Mouse (Mus musculus): Measurements from ENCODE around the gene Kif20b. TPM values are rescaled to one million over a fixed set of nuclear protein-coding genes. Genes with fewer than 3 reads are reported as not detected.

Kif20b gene
- total RNA-seq, 2 experiments from 2014 or later: 77.6 to 114 TPM

- no peak for ATAC-seq (replicated peaks; ENCODE audit: poor library complexity, severe bottlenecking)
Observed at GRCm38 (mm10) chr19:34906772-34907171, 15.4 kb upstream of the Kif20b start.

DNA sequence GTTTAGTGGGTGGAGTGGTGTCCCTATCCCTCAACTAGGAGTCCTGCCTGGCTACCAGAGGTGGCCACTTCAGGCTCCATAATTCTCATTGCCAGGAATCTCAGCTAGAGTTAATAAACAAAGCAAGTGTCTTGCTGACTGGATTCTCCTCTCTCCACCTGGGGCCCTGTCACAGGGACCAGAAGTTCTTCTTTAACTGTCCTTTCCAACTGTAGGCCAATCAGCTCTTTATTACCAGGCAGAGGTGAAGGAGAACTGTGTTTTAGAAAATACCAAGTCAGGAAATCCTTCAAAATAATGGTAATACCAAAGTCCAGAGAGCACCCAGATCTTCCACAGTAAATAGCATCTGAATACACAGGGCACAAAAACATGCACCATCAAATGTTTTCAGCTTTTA lies 9.8 kb upstream of the Kif20b start:
- ATAC-seq (replicated peaks; ENCODE audit: poor library complexity, severe bottlenecking): no peak

DNA sequence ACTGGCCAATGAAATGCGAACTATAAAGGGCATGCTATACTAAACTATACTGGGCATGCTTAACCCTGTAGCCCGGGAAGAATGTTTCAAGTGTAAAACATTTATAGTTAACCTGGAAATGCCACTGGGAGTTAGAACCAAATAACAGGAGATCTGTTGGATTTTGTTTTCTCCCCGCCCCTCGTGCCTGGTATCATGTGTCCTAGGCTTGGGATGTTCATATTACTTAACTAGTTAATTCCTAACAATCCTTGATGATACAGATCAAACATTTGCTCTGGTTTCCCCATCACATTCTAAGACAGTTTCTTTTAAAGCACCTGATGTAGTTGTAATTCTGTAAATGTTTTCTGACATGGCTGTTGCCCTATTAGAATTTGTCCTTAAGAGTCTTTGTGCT lies 2.1 kb upstream of the Kif20b start:
- ATAC-seq (replicated peaks; ENCODE audit: poor library complexity, severe bottlenecking): no peak

DNA sequence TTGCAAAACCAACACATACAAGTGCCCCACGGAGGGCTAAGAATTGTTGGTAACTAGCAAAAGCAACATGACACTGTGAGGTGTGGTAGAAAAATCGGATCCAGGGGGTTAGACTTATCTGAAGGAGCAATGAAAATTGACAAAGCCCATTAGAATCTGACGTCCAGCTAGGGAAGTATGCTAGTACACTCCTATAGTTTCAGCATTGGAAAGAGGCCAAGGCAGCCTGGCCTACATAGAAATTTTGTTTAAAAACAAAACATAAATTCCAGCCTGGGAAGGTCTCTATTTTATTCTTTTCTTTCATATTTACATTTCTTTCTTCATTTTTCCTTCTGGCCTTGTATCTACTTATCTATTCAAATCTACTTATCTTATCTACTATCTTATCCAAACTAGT lies 1.6 kb upstream of the Kif20b start:
- ATAC-seq (replicated peaks; ENCODE audit: poor library complexity, severe bottlenecking): no peak

GRCm38 (mm10) chr19:34921253-34921651 lies 909 bp upstream of the Kif20b start:
- no peak for ATAC-seq (replicated peaks; ENCODE audit: poor library complexity, severe bottlenecking)

- ATAC-seq (replicated peaks; ENCODE audit: poor library complexity, severe bottlenecking): no peak
Observed at GRCm38 (mm10) chr19:34922603-34922963, 422 bp downstream of the Kif20b start.

GRCm38 (mm10) chr19:34947206-34947605 lies 25.0 kb downstream of the Kif20b start:
- no peak for ATAC-seq (replicated peaks; ENCODE audit: poor library complexity, severe bottlenecking)

GRCm38 (mm10) chr19:34953842-34954541 lies 31.8 kb downstream of the Kif20b start:
- no peak for ATAC-seq (replicated peaks; ENCODE audit: poor library complexity, severe bottlenecking)

GRCm38 (mm10) chr19:34959369-34959768 lies 37.2 kb downstream of the Kif20b start:
- no peak for ATAC-seq (replicated peaks; ENCODE audit: poor library complexity, severe bottlenecking)

DNA sequence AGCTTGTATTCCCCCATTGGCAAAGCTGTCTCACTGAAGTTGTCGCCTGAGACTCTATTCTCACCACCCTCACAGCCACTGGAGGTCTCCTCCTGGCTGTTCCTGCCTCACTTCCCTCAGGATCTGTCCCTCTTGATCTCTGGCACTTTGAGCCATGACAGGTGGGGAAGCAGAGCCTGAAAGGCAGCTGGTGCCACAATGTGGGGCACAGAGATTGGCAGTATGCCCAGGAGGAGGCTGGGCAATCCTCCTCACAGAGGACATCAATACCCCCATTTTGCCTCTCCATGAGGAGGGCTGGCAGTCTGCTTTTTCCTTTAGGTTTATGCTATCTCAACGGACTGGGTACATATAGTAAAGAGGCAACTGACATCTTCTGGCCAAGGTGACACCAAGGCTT lies 62.6 kb downstream of the Kif20b start:
- ATAC-seq (replicated peaks; ENCODE audit: poor library complexity, severe bottlenecking): no peak

DNA sequence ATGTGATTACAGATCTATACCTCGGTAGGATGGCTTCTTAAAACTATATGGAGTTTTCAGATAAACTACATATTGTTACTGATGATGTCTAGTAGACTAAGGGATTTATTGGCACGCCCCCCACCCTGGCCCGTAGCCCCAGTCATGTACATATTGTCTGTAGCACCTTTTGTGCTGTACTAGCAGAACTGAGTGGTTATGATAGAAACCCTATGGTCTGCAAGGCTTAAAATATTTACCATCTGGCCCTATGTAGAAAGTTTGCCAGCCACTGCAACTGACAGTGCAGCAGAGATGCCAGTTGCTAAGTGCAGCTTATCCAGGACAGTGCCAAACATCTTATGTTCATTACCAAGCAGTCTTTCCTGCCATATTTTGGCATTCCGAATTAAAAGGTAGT lies 68.3 kb downstream of the Kif20b start:
- no peak for ATAC-seq (replicated peaks; ENCODE audit: poor library complexity, severe bottlenecking)

- peak; percentile 59; the same call in 1 of the 2 replicates for ATAC-seq (replicated peaks; ENCODE audit: poor library complexity, severe bottlenecking)
Observed at GRCm38 (mm10) chr19:34992969-34993527, 70.9 kb downstream of the Kif20b start.

DNA sequence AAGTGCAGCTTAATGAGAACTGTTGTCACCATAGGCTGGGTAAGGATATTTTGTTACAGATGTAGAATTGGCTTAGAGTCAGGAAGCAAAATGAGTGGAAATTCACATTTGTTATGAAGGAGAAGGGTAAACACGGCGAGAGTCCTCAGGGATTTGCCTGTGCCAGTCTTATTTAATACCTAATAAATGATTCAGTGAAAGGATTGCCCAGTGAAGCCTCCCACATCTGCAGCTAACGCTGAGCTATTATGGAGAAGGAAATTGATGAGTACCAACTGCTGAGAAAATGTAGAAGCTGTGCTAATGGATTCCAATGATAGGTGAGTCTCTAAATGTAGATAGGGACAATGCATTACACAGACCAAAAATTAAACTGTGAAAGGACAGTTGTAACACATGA lies 92.9 kb downstream of the Kif20b start:
- ATAC-seq (replicated peaks; ENCODE audit: poor library complexity, severe bottlenecking): no peak

DNA sequence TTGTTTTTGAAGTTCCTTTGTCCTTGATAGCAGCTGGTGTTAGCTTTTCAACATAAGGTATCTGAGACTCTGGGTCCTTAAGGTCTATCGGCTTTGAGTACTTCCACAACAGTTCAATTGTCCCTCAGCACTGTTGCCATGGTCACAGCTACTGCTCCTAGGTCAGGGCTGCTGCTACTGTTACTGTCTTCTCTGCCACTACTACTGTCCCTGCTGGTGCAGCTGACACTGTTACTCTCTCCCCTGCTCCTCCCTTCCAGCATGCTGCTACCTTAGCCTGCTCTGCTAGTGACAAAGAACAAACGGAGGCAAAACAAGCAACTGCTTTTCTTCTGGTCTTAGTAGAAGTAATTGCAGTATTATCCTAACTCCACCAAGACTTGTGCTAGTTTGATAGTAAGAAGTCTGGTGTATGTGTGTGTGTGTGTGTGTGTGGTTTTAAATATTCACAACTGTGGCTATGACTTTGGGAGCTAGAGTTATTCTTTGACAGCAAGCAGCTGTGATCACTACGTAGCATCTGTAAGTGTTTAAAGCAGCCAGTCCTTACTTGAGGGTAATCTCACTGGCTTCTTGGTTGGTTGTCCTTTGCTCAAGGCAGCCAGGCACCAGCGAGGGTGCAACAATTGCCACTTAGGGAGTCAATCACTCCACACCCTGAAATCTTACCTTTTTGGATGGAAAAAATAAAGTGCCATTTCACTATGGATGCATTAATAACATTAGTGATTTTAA lies 95.5 kb downstream of the Kif20b start:
- ATAC-seq (replicated peaks; ENCODE audit: poor library complexity, severe bottlenecking): no peak

GRCm38 (mm10) chr19:35018209-35018581 lies 96.0 kb downstream of the Kif20b start:
- no peak for ATAC-seq (replicated peaks; ENCODE audit: poor library complexity, severe bottlenecking)

Other genes starting within 250 kb of the Kif20b start
- not detected in 2 replicates for gene Slc16a12, start 175.1 kb upstream of the Kif20b start, total RNA-seq (2014; fragmentation: Nextera tagmentation)
- 0.10 and 0.17 TPM in 2 replicates for gene Slc16a12, start 175.1 kb upstream of the Kif20b start, total RNA-seq (2017)
- gene Pank1, start 42.9 kb upstream of the Kif20b start, total RNA-seq (2014; fragmentation: Nextera tagmentation): 9.9 and 15.1 TPM in 2 replicates
- 4.7 and 7.1 TPM in 2 replicates for gene Pank1, start 42.9 kb upstream of the Kif20b start, total RNA-seq (2017)

All from granulocyte monocyte progenitor cell, adult 5-6 weeks (primary cell).